Mouse (Mus musculus): ENCODE measurements around the gene Entpd1.

The Entpd1 gene

GRCm38 (mm10) chr19:40788715-40789084, 176.5 kb downstream of the Entpd1 start:
- intact Hi-C loops (cut with DNase I), result no loop called here

Measured in adrenal gland (tissue).